Mouse (Mus musculus) heart, embryonic 12.5 days (tissue): ENCODE data around the gene BC052040. TPM values are rescaled to one million over a fixed set of nuclear protein-coding genes. Genes with fewer than 3 reads are reported as not detected.

Source experiments
- ATAC-seq: fragments of 200-750 bp; cut with Nextera tagmentation; 2 replicates; pipeline ENCODE4 v1.8.0; 2017; ENCODE audit warnings: moderate TSS enrichment, moderate library complexity; ENCODE audit not compliant: insufficient number of reproducible peaks, low FRiP score
- H3K27ac ChIP-seq: fragments of 300-500 bp; sonication (generic); 2 replicates; pipeline ENCODE4 v1.5.1; 2016; ENCODE audit warnings: mild to moderate bottlenecking, moderate library complexity; ENCODE audit not compliant: poor library complexity, severe bottlenecking
- H3K27me3 ChIP-seq: fragments of 300-500 bp; sonication (generic); replicated peaks from 2 replicates; pipeline ENCODE4 v1.6.1; 2016; ENCODE audit warnings: mild to moderate bottlenecking, moderate library complexity
- H3K36me3 ChIP-seq: fragments of 300-500 bp; sonication (generic); 2 replicates; pipeline ENCODE4 v1.6.1; 2016; ENCODE audit warnings: mild to moderate bottlenecking, moderate library complexity
- H3K4me1 ChIP-seq: fragments of 300-500 bp; sonication (generic); replicated peaks from 2 replicates; pipeline ENCODE4 v1.6.1; 2016; ENCODE audit warnings: mild to moderate bottlenecking
- H3K4me2 ChIP-seq: fragments of 300-500 bp; sonication (generic); 2 replicates; pipeline ENCODE4 v1.6.1; 2016; ENCODE audit warnings: mild to moderate bottlenecking, moderate library complexity
- H3K4me3 ChIP-seq: fragments of 300-500 bp; sonication (generic); 2 replicates; pipeline ENCODE4 v1.5.1; 2016; ENCODE audit warnings: mild to moderate bottlenecking
- H3K9ac ChIP-seq: fragments of 300-500 bp; sonication (generic); 2 replicates; pipeline ENCODE4 v1.6.1; 2016; ENCODE audit warnings: mild to moderate bottlenecking, moderate library complexity
- H3K9me3 ChIP-seq: fragments of 300-500 bp; sonication (generic); replicated peaks from 2 replicates; pipeline ENCODE4 v1.6.1; 2016; ENCODE audit warnings: mild to moderate bottlenecking, moderate library complexity
- whole genome bisulfite sequencing: fragments of 180-500 bp; shearing (Covaris S2); methylation state at CpG from one replicate; pipeline ENCODE4 v1.1.7; 2016; 5-methylcytosine and 5-hydroxymethylcytosine counted together
- polyA plus RNA-seq: library from polyadenylated mRNA; unstranded; fragments of >200 nt; fragmentation: Nextera tagmentation; extraction: Ambion mirVana; gene quantifications from 2 replicates; pipeline ENCODE4 v1.2.1, GENCODE M21; 2016

Gene BC052040
- polyA plus RNA-seq, 1 experiment from 2014 or later: 18.4 TPM

- Histone ChIP-seq H3K27me3 (no peaks in the 10 kb centered on the region), H3K4me1 (peaks cover 23% of the 10 kb centered on the region), H3K4me3 (no peak overlapping the region), H3K27ac (no peak overlapping the region), H3K9me3 (no peaks in the 10 kb centered on the region), H3K36me3 (no peaks in the 10 kb centered on the region), H3K9ac (no peak overlapping the region), H3K4me2 (no peak overlapping the region)
- 86% methylated on average over 1 of the region's 1 CpGs for WGBS
- no peak for ATAC-seq
Observed at GRCm38 (mm10) chr2:115772709-115773108, 191.2 kb downstream of the BC052040 start.

- H3K4me2 ChIP-seq: no peak overlapping the region
- WGBS: 68% methylated on average over 5 of the region's 5 CpGs
- H3K9ac ChIP-seq: no peak overlapping the region
- H3K4me1 ChIP-seq: peaks cover 26% of the 10 kb centered on the region
- no peak overlapping the region for H3K4me3 ChIP-seq
- H3K9me3 ChIP-seq: no peaks in the 10 kb centered on the region
- no peak for ATAC-seq
- no peaks in the 10 kb centered on the region for H3K27me3 ChIP-seq
- H3K36me3 ChIP-seq: 0 out of 2 replicates have a peak, but pooled peaks cover 4% of the 10 kb centered on the region
- 0 out of 2 replicates have a peak overlapping the region, but pooled peaks have one; percentile 31 for H3K27ac ChIP-seq
Observed at GRCm38 (mm10) chr2:115774153-115774908, 192.8 kb downstream of the BC052040 start.

GRCm38 (mm10) chr2:115775488-115776217, 194.1 kb downstream of the BC052040 start:
- Histone ChIP-seq H3K27me3 (no peaks in the 10 kb centered on the region), H3K4me3 (no peak overlapping the region), H3K9me3 (no peaks in the 10 kb centered on the region), H3K4me2 (no peak overlapping the region), H3K4me1 (peaks cover 32% of the 10 kb centered on the region), H3K27ac (peak overlapping the region; percentile 79; the same call in 1 of the 2 replicates), H3K9ac (no peak overlapping the region), H3K36me3 (0 out of 2 replicates have a peak, but pooled peaks cover 4% of the 10 kb centered on the region)
- no peak for ATAC-seq
- 46% methylated on average over 8 of the region's 8 CpGs for WGBS

GRCm38 (mm10) chr2:115776924-115777860, 195.7 kb downstream of the BC052040 start:
- H3K4me1 ChIP-seq: peaks cover 34% of the 10 kb centered on the region
- 0 out of 2 replicates have a peak, but pooled peaks cover 4% of the 10 kb centered on the region for H3K36me3 ChIP-seq
- H3K4me3 ChIP-seq: peak overlapping the region; percentile 17
- H3K9me3 ChIP-seq: no peaks in the 10 kb centered on the region
- 31% methylated on average over 17 of the region's 17 CpGs for WGBS
- ATAC-seq: peak; percentile 81
- peak overlapping the region; percentile 79 for H3K27ac ChIP-seq
- peak overlapping the region; percentile 24; the same call in 1 of the 2 replicates for H3K9ac ChIP-seq
- H3K4me2 ChIP-seq: peak overlapping the region; percentile 47
- H3K27me3 ChIP-seq: no peaks in the 10 kb centered on the region

GRCm38 (mm10) chr2:115780546-115781011, 199.1 kb downstream of the BC052040 start:
- no peak overlapping the region for H3K4me3 ChIP-seq
- no peak for ATAC-seq
- no peak overlapping the region for H3K4me2 ChIP-seq
- 59% methylated on average over 5 of the region's 5 CpGs for WGBS
- no peaks in the 10 kb centered on the region for H3K27me3 ChIP-seq
- H3K4me1 ChIP-seq: peaks cover 36% of the 10 kb centered on the region
- 0 out of 2 replicates have a peak, but pooled peaks cover 4% of the 10 kb centered on the region for H3K36me3 ChIP-seq
- no peak overlapping the region for H3K9ac ChIP-seq
- H3K9me3 ChIP-seq: no peaks in the 10 kb centered on the region
- no peak overlapping the region for H3K27ac ChIP-seq

- Histone ChIP-seq H3K36me3 (no peaks in the 10 kb centered on the region), H3K4me1 (peaks cover 18% of the 10 kb centered on the region), H3K4me2 (peak overlapping the region; percentile 4; the same call in 1 of the 2 replicates), H3K9ac (no peak overlapping the region), H3K27ac (no peak overlapping the region), H3K9me3 (0 out of 2 replicates have a peak, but pooled peaks cover 4% of the 10 kb centered on the region), H3K4me3 (no peak overlapping the region), H3K27me3 (no peaks in the 10 kb centered on the region)
- WGBS: 24% methylated on average over 6 of the region's 6 CpGs
- no peak for ATAC-seq
Observed at GRCm38 (mm10) chr2:115785687-115786086, 204.2 kb downstream of the BC052040 start.

GRCm38 (mm10) chr2:115798839-115799238, 217.3 kb downstream of the BC052040 start:
- no peak overlapping the region for H3K4me3 ChIP-seq
- H3K9me3 ChIP-seq: no peaks in the 10 kb centered on the region
- H3K4me1 ChIP-seq: peaks cover 3% of the 10 kb centered on the region; the same call in 1 of the 2 replicates
- no peak overlapping the region for H3K27ac ChIP-seq
- no peaks in the 10 kb centered on the region for H3K27me3 ChIP-seq
- H3K36me3 ChIP-seq: no peaks in the 10 kb centered on the region
- ATAC-seq: no peak
- H3K4me2 ChIP-seq: no peak overlapping the region
- WGBS: 69% methylated on average over 6 of the region's 6 CpGs
- H3K9ac ChIP-seq: no peak overlapping the region

- Histone ChIP-seq H3K9ac (no peak overlapping the region), H3K36me3 (no peaks in the 10 kb centered on the region), H3K4me1 (peaks cover 15% of the 10 kb centered on the region), H3K4me3 (no peak overlapping the region), H3K27me3 (no peaks in the 10 kb centered on the region), H3K9me3 (no peaks in the 10 kb centered on the region), H3K27ac (no peak overlapping the region), H3K4me2 (no peak overlapping the region)
- no peak for ATAC-seq
- WGBS: 36% methylated on average over 4 of the region's 4 CpGs
Observed at GRCm38 (mm10) chr2:115808376-115808775, 226.9 kb downstream of the BC052040 start.

GRCm38 (mm10) chr2:115813316-115813715, 231.8 kb downstream of the BC052040 start:
- no peak overlapping the region for H3K9ac ChIP-seq
- no peaks in the 10 kb centered on the region for H3K27me3 ChIP-seq
- peak overlapping the region; percentile 51 for H3K4me2 ChIP-seq
- no peak overlapping the region for H3K4me3 ChIP-seq
- WGBS: 26% methylated on average over 11 of the region's 11 CpGs
- H3K9me3 ChIP-seq: no peaks in the 10 kb centered on the region
- H3K36me3 ChIP-seq: no peaks in the 10 kb centered on the region
- no peak for ATAC-seq
- peaks cover 19% of the 10 kb centered on the region for H3K4me1 ChIP-seq
- H3K27ac ChIP-seq: peak overlapping the region; percentile 8; the same call in 1 of the 2 replicates

- no peak for ATAC-seq
- no peak overlapping the region for H3K4me3 ChIP-seq
Observed at GRCm38 (mm10) chr2:115813721-115814120, 232.2 kb downstream of the BC052040 start.

More at GRCm38 (mm10) chr2:115813721-115814120, 232.2 kb downstream of the BC052040 start:
- Histone ChIP-seq H3K9ac (no peak overlapping the region), H3K27ac (peak overlapping the region; percentile 8; the same call in 1 of the 2 replicates), H3K4me2 (peak overlapping the region; percentile 51), H3K27me3 (no peaks in the 10 kb centered on the region), H3K9me3 (no peaks in the 10 kb centered on the region), H3K36me3 (no peaks in the 10 kb centered on the region), H3K4me1 (peaks cover 15% of the 10 kb centered on the region)
- WGBS: 68% methylated on average over 6 of the region's 6 CpGs
